Mouse (Mus musculus): ENCODE data around the gene Gm12569.

GRCm38 (mm10) chr11:51214021-51214420 lies 6.3 kb upstream of the Gm12569 start:
- TF ChIP-seq POLR2A (IDR thresholded peaks at IDR 0.05; ENCODE audit: low read depth, low read length) (no peak), CTCF (conservative IDR thresholded peaks at IDR 0.05; ENCODE audit: insufficient read depth, insufficient read length, low read depth, low read length) (no peak)

Data from kidney, adult 2 months (tissue).